ENCODE assay signal across 9 mouse cellular contexts in the genomic region with DNA sequence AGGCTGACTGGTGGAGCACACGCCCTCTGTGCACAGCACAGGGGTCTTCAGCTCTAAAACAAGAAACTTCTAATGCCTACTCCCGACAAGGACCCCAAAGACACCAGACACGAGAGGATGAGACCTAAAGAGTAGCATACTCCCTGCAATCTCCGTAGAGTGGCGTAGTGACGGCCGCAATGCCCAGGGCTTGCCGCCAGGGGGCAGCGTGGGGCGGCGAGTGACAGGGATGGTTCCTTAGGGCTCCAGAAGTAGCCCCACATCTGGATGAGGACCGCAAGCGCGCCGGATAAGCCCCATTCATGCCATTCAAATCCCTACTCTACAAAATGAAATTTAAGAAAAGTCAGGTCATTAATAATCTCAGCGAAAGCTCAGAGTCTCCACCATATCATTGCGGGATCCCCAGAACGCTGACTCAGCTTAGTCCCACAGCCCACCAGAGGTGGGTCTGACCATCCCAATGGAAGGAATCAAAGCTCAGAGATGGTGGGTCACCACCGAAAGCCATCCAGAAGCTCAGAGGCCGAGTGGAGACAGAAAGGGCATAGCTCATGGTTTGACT. TPM values are rescaled to one million over a fixed set of nuclear protein-coding genes. Genes with fewer than 3 reads are reported as not detected.
DNase-seq lines count a peak whose midpoint lies in the region; ATAC-seq and TF ChIP-seq lines count a peak whose summit lies in the region.
"Had no signal": no experiment of that assay in that cellular context is flagged by ENCODE, and none has a peak within 500 bp of the region (broad histone marks: within the 10 kb centered on the region; RNA-seq: fewer than 3 reads in every experiment).

No protein-coding gene starts in this region.

- peak; percentile 52 for DNase-seq in hindbrain, embryonic 14.5 days (ENCODE audit: low spot score)
- DNase-seq in spleen, postnatal 10 days (ENCODE audit: low spot score in 2 of 2), result peak; percentile 42 to 55
- DNase-seq in spleen, adult 12 weeks (ENCODE audit: low spot score), result no peak
- peak; percentile 15 for DNase-seq in kidney, postnatal 14 days
- peak; percentile 31 for DNase-seq in testis, postnatal 14 days (ENCODE audit: low spot score)
- DNase-seq in gastrocnemius, postnatal 36 days, result no peak

- no peak for TF ChIP-seq POLR2A in bone marrow, adult 2 months (IDR thresholded peaks at IDR 0.05; ENCODE audit: borderline replicate concordance, control insufficient read depth, low read depth, low read length)

- intact Hi-C loops in gastrocnemius, postnatal 36 days (cut with DNase I), result loop anchor here (10.0 kb wide), 1 partner anchor 197 kb away; no protein-coding TSS in a partner anchor

- H3K4me3 ChIP-seq in hindbrain, embryonic 14.5 days (replicated peaks; ENCODE audit: low read length), result no peak overlapping the region
- no peak overlapping the region for H3K4me3 ChIP-seq in hindbrain, embryonic 16.5 days (ENCODE audit: low read length)
- no peak overlapping the region for H3K4me3 ChIP-seq in bone marrow, adult 2 months (replicated peaks; ENCODE audit: control insufficient read depth, low read depth, low read length)
- H3K4me3 ChIP-seq: limb, embryonic 12.5 days had no signal

- no peak overlapping the region for H3K9ac ChIP-seq in hindbrain, embryonic 14.5 days
- no peak overlapping the region for H3K9ac ChIP-seq in hindbrain, embryonic 16.5 days (ENCODE audit: low read depth, low read length)
- H3K9ac ChIP-seq: limb, embryonic 12.5 days had no signal

- ATAC-seq in hindbrain, embryonic 14.5 days (ENCODE audit: low FRiP score), result no peak
- no peak for ATAC-seq in hindbrain, embryonic 16.5 days

- H3K36me3 ChIP-seq in hindbrain, embryonic 14.5 days (replicated peaks; ENCODE audit: control insufficient read depth, insufficient read depth), result no peaks in the 10 kb centered on the region
- H3K36me3 ChIP-seq in hindbrain, embryonic 16.5 days (ENCODE audit: control insufficient read depth, insufficient read depth, low read length), result no peaks in the 10 kb centered on the region
- H3K36me3 ChIP-seq: limb, embryonic 12.5 days had no signal

- no peak overlapping the region for H3K4me2 ChIP-seq in hindbrain, embryonic 14.5 days (replicated peaks)
- no peak overlapping the region for H3K4me2 ChIP-seq in hindbrain, embryonic 16.5 days (ENCODE audit: low read length)
- H3K4me2 ChIP-seq: limb, embryonic 12.5 days had no signal

- H3K27ac ChIP-seq in hindbrain, embryonic 14.5 days, result no peak overlapping the region
- H3K27ac ChIP-seq in hindbrain, embryonic 16.5 days (ENCODE audit: low read depth, low read length), result no peak overlapping the region
- H3K27ac ChIP-seq in bone marrow, adult 2 months (ENCODE audit: control insufficient read depth, insufficient read depth, low read depth, low read length, poor library complexity), result no peak overlapping the region
- H3K27ac ChIP-seq: limb, embryonic 12.5 days had no signal

- no peaks in the 10 kb centered on the region for H3K27me3 ChIP-seq in hindbrain, embryonic 14.5 days (ENCODE audit: control insufficient read depth, insufficient read depth, low read length)
- no peaks in the 10 kb centered on the region for H3K27me3 ChIP-seq in hindbrain, embryonic 16.5 days (replicated peaks; ENCODE audit: control insufficient read depth, insufficient read depth, low read length)

- peak; percentile 82 for TF ChIP-seq CTCF in bone marrow, adult 2 months (IDR thresholded peaks at IDR 0.05; ENCODE audit: control insufficient read depth, insufficient read depth, low read length)

- no peaks in the 10 kb centered on the region for H3K9me3 ChIP-seq in hindbrain, embryonic 14.5 days (ENCODE audit: control insufficient read depth, low read length)
- no peaks in the 10 kb centered on the region for H3K9me3 ChIP-seq in hindbrain, embryonic 16.5 days (ENCODE audit: control insufficient read depth, low read length)
- H3K9me3 ChIP-seq: limb, embryonic 12.5 days had no signal

- 38% methylated on average over 20 of the region's 20 CpGs for WGBS in hindbrain, embryonic 14.5 days
- WGBS in hindbrain, embryonic 16.5 days, result 42% methylated on average over 20 of the region's 20 CpGs
- WGBS in bone marrow, adult 2 months, result 30% methylated on average over 20 of the region's 20 CpGs

- H3K4me1 ChIP-seq in hindbrain, embryonic 14.5 days (replicated peaks; ENCODE audit: control insufficient read depth, insufficient read depth, low read length), result peaks cover 12% of the 10 kb centered on the region
- H3K4me1 ChIP-seq in hindbrain, embryonic 16.5 days (ENCODE audit: control insufficient read depth, insufficient read depth, low read depth, low read length), result peaks cover 16% of the 10 kb centered on the region
- H3K4me1 ChIP-seq in bone marrow, adult 2 months (ENCODE audit: control insufficient read depth, insufficient read depth, low read length), result no peaks in the 10 kb centered on the region; the same call in 1 of the 2 replicates

RNA-seq across cellular contexts. Expression of a gene that starts 16.4 kb away (rescaled TPM):
- polyA plus RNA-seq in hindbrain, embryonic 14.5 days (2014; fragmentation: Nextera tagmentation; extraction: Ambion mirVana), result not detected in 2 replicates
- not detected in 2 replicates for polyA plus RNA-seq in hindbrain, embryonic 16.5 days (2015; fragmentation: Nextera tagmentation; extraction: Ambion mirVana)
- polyA plus RNA-seq in bone marrow, adult 2 months (2011; ENCODE audit: insufficient read depth, insufficient read length, low replicate concordance, missing spikeins), result not detected in 2 replicates
- not detected for total RNA-seq in gastrocnemius, postnatal 36 days (2021)
- polyA plus RNA-seq: limb, embryonic 12.5 days had no signal

RNA-seq across cellular contexts. Expression of a gene that starts 51.2 kb away (rescaled TPM):
- 10.7 and 13.7 TPM in 2 replicates for polyA plus RNA-seq in hindbrain, embryonic 14.5 days (2014; fragmentation: Nextera tagmentation; extraction: Ambion mirVana)
- polyA plus RNA-seq in hindbrain, embryonic 16.5 days (2015; fragmentation: Nextera tagmentation; extraction: Ambion mirVana), result 10.7 and 14.0 TPM in 2 replicates
- polyA plus RNA-seq in bone marrow, adult 2 months (2011; ENCODE audit: insufficient read depth, insufficient read length, low replicate concordance, missing spikeins), result 0.34 and 2.8 TPM in 2 replicates
- total RNA-seq in gastrocnemius, postnatal 36 days (2021), result 1 to 10 TPM in 1 of 2 experiments, under 1 TPM in 1; 0.79 to 1.1 TPM

Comparison
In these comparisons a context has a peak if more than half of its experiments do, and no peak if none do; other contexts are left out.
1. DNase-seq: peak in hindbrain, embryonic 14.5 days (single experiment), spleen, postnatal 10 days (2 of 2), kidney, postnatal 14 days (single experiment) and testis, postnatal 14 days (single experiment); none in spleen, adult 12 weeks (single experiment) and gastrocnemius, postnatal 36 days (0 of 2).